Mouse (Mus musculus): ENCODE results near the gene Med16. TPM values are rescaled to one million over a fixed set of nuclear protein-coding genes. Genes with fewer than 3 reads are reported as not detected.

Gene Med16
- polyA plus RNA-seq, 1 experiment from 2014 or later, result 34.8 TPM

GRCm38 (mm10) chr10:79914948-79915596 lies 6.3 kb upstream of the Med16 start:
- Histone ChIP-seq H3K4me3 (no peak overlapping the region), H3K9me3 (replicated peaks) (no peaks in the 10 kb centered on the region), H3K4me1 (replicated peaks) (peaks cover 55% of the 10 kb centered on the region), H3K4me2 (0 out of 2 replicates have a peak overlapping the region, but pooled peaks have one; percentile 1), H3K27me3 (peaks cover 29% of the 10 kb centered on the region), H3K36me3 (peaks cover 8% of the 10 kb centered on the region; the same call in 1 of the 2 replicates), H3K27ac (no peak overlapping the region), H3K9ac (no peak overlapping the region; the same call in 1 of the 2 replicates)
- 63% methylated on average over 7 of the region's 7 CpGs for WGBS
- no peak for ATAC-seq (replicated peaks; ENCODE audit: insufficient number of reproducible peaks, insufficient read depth, low FRiP score, low read depth)

GRCm38 (mm10) chr10:79914131-79914947 lies 5.6 kb upstream of the Med16 start:
- no peak overlapping the region; the same call in 1 of the 2 replicates for H3K9ac ChIP-seq
- ATAC-seq (replicated peaks; ENCODE audit: insufficient number of reproducible peaks, insufficient read depth, low FRiP score, low read depth), result no peak
- WGBS, result 58% methylated on average over 11 of the region's 11 CpGs
- peak overlapping the region; percentile 26; the same call in 1 of the 2 replicates for H3K27ac ChIP-seq
- 0 out of 2 replicates have a peak overlapping the region, but pooled peaks have one; percentile 1 for H3K4me2 ChIP-seq
- H3K27me3 ChIP-seq, result peaks cover 22% of the 10 kb centered on the region
- H3K4me3 ChIP-seq, result no peak overlapping the region
- no peaks in the 10 kb centered on the region for H3K9me3 ChIP-seq (replicated peaks)
- peaks cover 53% of the 10 kb centered on the region for H3K4me1 ChIP-seq (replicated peaks)
- H3K36me3 ChIP-seq, result peaks cover 8% of the 10 kb centered on the region; the same call in 1 of the 2 replicates

GRCm38 (mm10) chr10:79912412-79912811 lies 3.7 kb upstream of the Med16 start:
- Histone ChIP-seq H3K4me3 (no peak overlapping the region), H3K4me1 (replicated peaks) (peaks cover 43% of the 10 kb centered on the region), H3K9me3 (replicated peaks) (no peaks in the 10 kb centered on the region), H3K36me3 (peaks cover 8% of the 10 kb centered on the region; the same call in 1 of the 2 replicates), H3K27ac (no peak overlapping the region), H3K9ac (no peak overlapping the region), H3K27me3 (peaks cover 3% of the 10 kb centered on the region), H3K4me2 (no peak overlapping the region)
- no peak for ATAC-seq (replicated peaks; ENCODE audit: insufficient number of reproducible peaks, insufficient read depth, low FRiP score, low read depth)
- 67% methylated on average over 20 of the region's 20 CpGs for WGBS

- Histone ChIP-seq H3K4me2 (no peak within 1 kb of the TSS), H3K4me1 (replicated peaks) (peaks cover 34% of the 10 kb centered on the region), H3K9me3 (replicated peaks) (no peaks in the 10 kb centered on the region), H3K27me3 (no peaks in the 10 kb centered on the region), H3K27ac (no peak within 1 kb of the TSS), H3K9ac (no peak within 1 kb of the TSS), H3K4me3 (no peak within 1 kb of the TSS), H3K36me3 (peaks cover 20% of the 10 kb centered on the region)
- 94% methylated on average over 4 of the region's 4 CpGs for WGBS
- ATAC-seq (replicated peaks; ENCODE audit: insufficient number of reproducible peaks, insufficient read depth, low FRiP score, low read depth), result no peak
Measured at GRCm38 (mm10) chr10:79910556-79910955, 1.8 kb upstream of the Med16 start, which contains the start of gene Gm26602. Gene Gm26602, plus strand, starts transcription at chr10:79910856.

GRCm38 (mm10) chr10:79909092-79909922 lies 584 bp upstream of the Med16 start:
- no peak for ATAC-seq (replicated peaks; ENCODE audit: insufficient number of reproducible peaks, insufficient read depth, low FRiP score, low read depth)
- peaks cover 32% of the 10 kb centered on the region for H3K36me3 ChIP-seq
- 24% methylated on average over 14 of the region's 14 CpGs for WGBS

GRCm38 (mm10) chr10:79907415-79907814 lies 1.3 kb downstream of the Med16 start:
- no peak overlapping the region for H3K27ac ChIP-seq
- H3K4me3 ChIP-seq, result no peak overlapping the region
- no peak overlapping the region for H3K4me2 ChIP-seq
- no peaks in the 10 kb centered on the region for H3K27me3 ChIP-seq
- H3K36me3 ChIP-seq, result peaks cover 49% of the 10 kb centered on the region
- H3K9ac ChIP-seq, result no peak overlapping the region
- 94% methylated on average over 10 of the region's 10 CpGs for WGBS
- no peak for ATAC-seq (replicated peaks; ENCODE audit: insufficient number of reproducible peaks, insufficient read depth, low FRiP score, low read depth)
- no peaks in the 10 kb centered on the region for H3K9me3 ChIP-seq (replicated peaks)
- peaks cover 10% of the 10 kb centered on the region for H3K4me1 ChIP-seq (replicated peaks)

More at GRCm38 (mm10) chr10:79909092-79909922, 584 bp upstream of the Med16 start:
- H3K4me3 ChIP-seq, result peak overlapping the region; percentile 74; the same call in 1 of the 2 replicates
- no peaks in the 10 kb centered on the region for H3K27me3 ChIP-seq
- H3K27ac ChIP-seq, result peak overlapping the region; percentile 97
- H3K4me2 ChIP-seq, result peak overlapping the region; percentile 65
- peak overlapping the region; percentile 18; the same call in 1 of the 2 replicates for H3K9ac ChIP-seq
- H3K9me3 ChIP-seq (replicated peaks), result no peaks in the 10 kb centered on the region
- peaks cover 21% of the 10 kb centered on the region for H3K4me1 ChIP-seq (replicated peaks)

- Histone ChIP-seq H3K9ac (no peak overlapping the region), H3K36me3 (peaks cover 53% of the 10 kb centered on the region), H3K27me3 (no peaks in the 10 kb centered on the region), H3K27ac (no peak overlapping the region), H3K4me2 (no peak overlapping the region), H3K4me3 (no peak overlapping the region), H3K4me1 (replicated peaks) (peaks cover 10% of the 10 kb centered on the region), H3K9me3 (replicated peaks) (no peaks in the 10 kb centered on the region)
- ATAC-seq (replicated peaks; ENCODE audit: insufficient number of reproducible peaks, insufficient read depth, low FRiP score, low read depth), result no peak
- WGBS, result 94% methylated on average over 9 of the region's 9 CpGs
Measured at GRCm38 (mm10) chr10:79906712-79907111, 2.0 kb downstream of the Med16 start.

GRCm38 (mm10) chr10:79900951-79901410 lies 7.7 kb downstream of the Med16 start:
- H3K4me1 ChIP-seq (replicated peaks), result no peaks in the 10 kb centered on the region
- WGBS, result 52% methylated on average over 2 of the region's 2 CpGs
- H3K9me3 ChIP-seq (replicated peaks), result no peaks in the 10 kb centered on the region
- no peak for ATAC-seq (replicated peaks; ENCODE audit: insufficient number of reproducible peaks, insufficient read depth, low FRiP score, low read depth)
- H3K4me3 ChIP-seq, result no peak overlapping the region
- H3K9ac ChIP-seq, result no peak overlapping the region
- H3K4me2 ChIP-seq, result no peak overlapping the region
- H3K36me3 ChIP-seq, result peaks cover 70% of the 10 kb centered on the region
- H3K27ac ChIP-seq, result no peak overlapping the region
- H3K27me3 ChIP-seq, result no peaks in the 10 kb centered on the region

GRCm38 (mm10) chr10:79897316-79898245 lies 11.1 kb downstream of the Med16 start:
- Histone ChIP-seq H3K36me3 (peaks cover 50% of the 10 kb centered on the region), H3K9ac (no peak overlapping the region), H3K27ac (no peak overlapping the region), H3K4me1 (replicated peaks) (0 out of 2 replicates have a peak, but pooled peaks cover 2% of the 10 kb centered on the region), H3K27me3 (no peaks in the 10 kb centered on the region), H3K4me3 (no peak overlapping the region), H3K9me3 (replicated peaks) (no peaks in the 10 kb centered on the region), H3K4me2 (no peak overlapping the region)
- WGBS, result 54% methylated on average over 20 of the region's 20 CpGs
- no peak for ATAC-seq (replicated peaks; ENCODE audit: insufficient number of reproducible peaks, insufficient read depth, low FRiP score, low read depth)

GRCm38 (mm10) chr10:79896814-79897213 lies 11.9 kb downstream of the Med16 start:
- Histone ChIP-seq H3K36me3 (peaks cover 44% of the 10 kb centered on the region), H3K4me3 (no peak overlapping the region), H3K27ac (no peak overlapping the region), H3K9me3 (replicated peaks) (no peaks in the 10 kb centered on the region), H3K27me3 (no peaks in the 10 kb centered on the region), H3K9ac (no peak overlapping the region), H3K4me1 (replicated peaks) (0 out of 2 replicates have a peak, but pooled peaks cover 2% of the 10 kb centered on the region), H3K4me2 (no peak overlapping the region)
- ATAC-seq (replicated peaks; ENCODE audit: insufficient number of reproducible peaks, insufficient read depth, low FRiP score, low read depth), result no peak
- WGBS, result 87% methylated on average over 13 of the region's 13 CpGs

Measured in heart, embryonic 15.5 days (tissue).